Mouse (Mus musculus): Measurements from ENCODE around the gene Ice2. TPM values are rescaled to one million over a fixed set of nuclear protein-coding genes. Genes with fewer than 3 reads are reported as not detected.

Ice2 gene
- polyA plus RNA-seq (2015; fragmentation: Nextera tagmentation; extraction: Ambion mirVana): 20.2 and 22.4 TPM in 2 replicates

DNA sequence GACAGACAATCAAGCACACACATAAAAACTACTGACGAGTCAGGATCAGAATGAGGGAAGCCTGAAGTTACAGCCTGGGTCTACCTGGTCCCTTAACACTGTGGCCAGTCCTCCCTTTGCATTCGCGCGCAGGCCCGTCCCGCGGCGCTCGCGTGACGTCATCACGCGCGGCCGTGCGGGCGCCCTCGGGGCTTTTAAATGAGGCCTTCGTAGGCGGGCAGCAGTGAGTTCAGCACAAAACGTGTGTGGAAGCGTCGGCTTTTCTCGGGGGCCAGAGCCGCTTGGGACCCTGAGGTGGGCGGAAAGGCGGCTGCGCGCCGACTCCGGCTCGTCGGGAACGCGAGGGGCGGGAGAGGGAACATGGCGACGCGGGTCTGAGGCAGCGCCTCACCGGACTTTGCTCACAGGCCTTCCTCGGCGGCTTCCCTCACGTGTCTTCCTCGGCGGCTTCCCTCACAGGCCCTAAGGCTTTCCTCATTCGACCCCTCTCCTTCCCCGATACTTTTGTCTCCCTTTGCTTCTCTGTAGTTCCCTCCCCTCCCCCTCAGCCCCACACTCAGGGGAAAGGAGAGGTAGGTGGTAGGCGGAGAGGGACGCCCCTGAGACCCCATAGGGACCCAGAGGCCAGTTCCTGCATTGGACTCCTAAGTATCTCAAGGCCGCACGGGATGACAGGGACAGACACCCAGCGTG lies at the start of gene Ice2:
Gene Ice2, plus strand, starts transcription at position 147 of the 693 bp plus-strand sequence.
- H3K9me3 ChIP-seq: no peaks in the 10 kb centered on the region
- peak within 1 kb of the TSS; percentile 88 for H3K4me2 ChIP-seq
- ATAC-seq (ENCODE audit: insufficient number of reproducible peaks, insufficient read depth, low FRiP score, low TSS enrichment, low read depth): peak; percentile 71; the same call in 1 of the 2 replicates
- H3K4me3 ChIP-seq: peak within 1 kb of the TSS; percentile 73
- H3K9ac ChIP-seq: peak within 1 kb of the TSS; percentile 93
- peaks cover 10% of the 10 kb centered on the region for H3K4me1 ChIP-seq
- H3K36me3 ChIP-seq: peaks cover 5% of the 10 kb centered on the region
- H3K27ac ChIP-seq: peak within 1 kb of the TSS; percentile 96
- under 1% methylated on average over 53 of the region's 53 CpGs for WGBS
- no peaks in the 10 kb centered on the region for H3K27me3 ChIP-seq

DNA sequence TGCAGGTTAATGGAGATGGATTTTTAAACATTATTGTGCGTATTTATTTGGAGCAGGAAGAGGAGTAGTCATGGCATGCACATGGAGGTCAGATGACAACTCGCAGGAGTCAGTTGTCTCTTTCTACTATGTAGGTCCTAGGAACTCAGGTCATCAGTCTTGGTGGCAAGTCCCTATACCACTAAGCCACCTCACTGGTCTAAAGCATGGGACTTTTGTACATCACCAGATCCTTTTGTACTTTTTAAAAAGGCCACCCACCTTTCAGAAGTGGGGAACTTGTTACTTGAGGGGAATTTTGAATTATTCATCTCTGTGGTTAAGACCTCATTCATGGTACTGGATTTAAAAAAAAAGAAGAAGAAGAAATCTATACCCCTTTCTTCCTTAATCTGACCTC lies 48.2 kb upstream of the Ice2 start:
- no peaks in the 10 kb centered on the region for H3K9me3 ChIP-seq
- no peak overlapping the region for H3K9ac ChIP-seq
- H3K27ac ChIP-seq: no peak overlapping the region
- H3K36me3 ChIP-seq: no peaks in the 10 kb centered on the region
- no peak for ATAC-seq (ENCODE audit: insufficient number of reproducible peaks, insufficient read depth, low FRiP score, low TSS enrichment, low read depth)
- H3K4me3 ChIP-seq: no peak overlapping the region
- H3K4me1 ChIP-seq: peaks cover 15% of the 10 kb centered on the region; the same call in 1 of the 2 replicates
- H3K4me2 ChIP-seq: no peak overlapping the region
- H3K27me3 ChIP-seq: no peaks in the 10 kb centered on the region
- WGBS: 74% methylated on average over 2 of the region's 2 CpGs

DNA sequence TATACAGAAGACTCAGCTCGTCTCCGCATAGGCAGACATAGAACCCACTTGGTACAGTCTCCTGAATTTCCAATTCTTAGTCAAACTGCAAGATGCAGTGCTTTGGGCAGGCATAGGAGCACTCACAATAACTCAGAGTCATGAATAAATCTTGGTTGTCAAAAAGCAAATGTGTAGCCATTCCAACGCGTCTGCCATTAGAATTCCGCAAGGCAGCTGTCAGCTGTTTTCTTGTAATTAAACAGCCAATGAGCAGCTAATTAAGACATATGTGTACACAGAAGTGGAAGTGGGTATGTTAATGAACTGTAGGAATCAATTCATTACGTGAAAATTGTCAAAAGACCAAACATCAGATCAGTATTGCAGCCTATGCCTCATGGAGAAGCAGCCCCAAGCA lies 43.5 kb upstream of the Ice2 start:
- Histone ChIP-seq H3K27me3 (no peaks in the 10 kb centered on the region), H3K36me3 (no peaks in the 10 kb centered on the region), H3K9ac (no peak overlapping the region), H3K4me3 (no peak overlapping the region), H3K4me2 (no peak overlapping the region), H3K9me3 (no peaks in the 10 kb centered on the region), H3K27ac (no peak overlapping the region), H3K4me1 (peaks cover 11% of the 10 kb centered on the region)
- no peak for ATAC-seq (ENCODE audit: insufficient number of reproducible peaks, insufficient read depth, low FRiP score, low TSS enrichment, low read depth)
- 89% methylated on average over 6 of the region's 6 CpGs for whole genome bisulfite sequencing

DNA sequence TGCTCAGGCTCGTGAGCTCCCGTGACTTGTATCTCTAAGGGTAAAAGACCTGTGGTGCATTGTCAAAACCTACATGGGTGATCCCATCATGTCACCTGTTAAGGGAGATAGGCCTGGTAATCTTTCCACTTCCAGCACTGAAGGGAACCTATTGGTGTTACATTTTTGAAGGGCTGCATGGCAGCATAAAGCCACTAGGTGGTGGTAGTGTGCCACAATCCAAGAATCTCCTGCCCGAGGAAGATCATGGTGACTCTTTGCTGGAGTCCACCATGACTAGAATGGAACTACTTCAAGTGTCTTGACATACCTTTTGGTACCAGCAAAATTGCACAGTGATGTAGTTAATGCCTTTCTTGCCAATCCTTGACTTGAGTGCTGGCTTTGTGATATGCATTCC lies 39.9 kb upstream of the Ice2 start:
- Histone ChIP-seq H3K4me3 (no peak overlapping the region), H3K36me3 (0 out of 2 replicates have a peak, but pooled peaks cover 4% of the 10 kb centered on the region), H3K27me3 (no peaks in the 10 kb centered on the region), H3K4me2 (no peak overlapping the region), H3K9me3 (no peaks in the 10 kb centered on the region), H3K27ac (no peak overlapping the region), H3K4me1 (peaks cover 11% of the 10 kb centered on the region), H3K9ac (no peak overlapping the region)
- ATAC-seq (ENCODE audit: insufficient number of reproducible peaks, insufficient read depth, low FRiP score, low TSS enrichment, low read depth): no peak
- WGBS: 36% methylated on average over 3 of the region's 3 CpGs

DNA sequence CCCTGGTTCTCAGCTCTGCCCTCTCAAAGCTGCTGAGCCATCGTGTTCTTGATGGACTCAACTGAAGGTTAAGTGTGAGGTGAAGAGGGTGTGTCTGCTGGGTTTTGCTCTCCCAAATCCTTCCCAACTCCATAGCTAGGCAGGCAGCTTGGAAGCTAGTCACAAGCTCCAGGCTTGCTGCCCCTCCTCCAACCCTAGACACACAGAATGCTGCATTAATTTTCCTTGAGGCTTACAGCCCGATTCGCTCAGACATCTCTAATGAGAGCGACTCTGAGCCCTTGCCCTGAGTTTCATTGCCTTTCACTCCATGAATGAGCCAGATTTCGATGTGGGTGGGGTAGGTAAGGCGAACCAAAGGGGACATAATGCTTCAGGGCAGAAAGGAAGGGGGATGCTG lies 38.9 kb upstream of the Ice2 start:
- Histone ChIP-seq H3K4me1 (peaks cover 11% of the 10 kb centered on the region), H3K4me2 (no peak overlapping the region), H3K4me3 (no peak overlapping the region), H3K9me3 (no peaks in the 10 kb centered on the region), H3K36me3 (peaks cover 5% of the 10 kb centered on the region; the same call in 1 of the 2 replicates), H3K27ac (no peak overlapping the region), H3K27me3 (no peaks in the 10 kb centered on the region), H3K9ac (no peak overlapping the region)
- no peak for ATAC-seq (ENCODE audit: insufficient number of reproducible peaks, insufficient read depth, low FRiP score, low TSS enrichment, low read depth)
- WGBS: 48% methylated on average over 6 of the region's 6 CpGs

DNA sequence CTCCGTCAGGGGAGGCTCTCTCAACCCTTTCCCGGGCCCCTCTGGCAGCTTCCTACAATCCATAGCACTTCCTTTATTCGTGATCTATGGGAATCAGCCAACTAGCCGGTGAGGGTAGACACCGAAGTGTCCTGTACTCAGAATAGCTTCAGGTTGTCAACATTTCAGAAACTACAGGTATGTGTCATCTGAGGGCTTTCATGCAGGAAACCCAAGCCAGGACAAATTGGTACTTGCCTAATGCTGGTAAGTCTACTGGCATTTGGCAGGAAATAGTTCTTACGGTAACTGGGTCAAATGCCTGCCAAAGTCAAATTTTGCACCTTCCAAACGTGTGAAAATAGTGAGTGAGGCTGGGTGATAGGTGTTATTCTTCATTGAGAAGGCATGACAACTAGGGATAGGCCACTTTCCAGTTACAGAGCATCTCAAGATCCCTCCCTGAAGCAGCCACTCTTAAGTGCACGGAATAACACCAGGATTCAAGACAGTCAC lies 35.7 kb upstream of the Ice2 start:
- H3K27me3 ChIP-seq: no peaks in the 10 kb centered on the region
- ATAC-seq (ENCODE audit: insufficient number of reproducible peaks, insufficient read depth, low FRiP score, low TSS enrichment, low read depth): no peak
- H3K9me3 ChIP-seq: no peaks in the 10 kb centered on the region
- H3K4me1 ChIP-seq: peaks cover 23% of the 10 kb centered on the region
- H3K9ac ChIP-seq: no peak overlapping the region
- 83% methylated on average over 8 of the region's 8 CpGs for WGBS
- no peak overlapping the region for H3K27ac ChIP-seq
- no peak overlapping the region for H3K4me3 ChIP-seq
- H3K4me2 ChIP-seq: no peak overlapping the region
- peaks cover 16% of the 10 kb centered on the region for H3K36me3 ChIP-seq

DNA sequence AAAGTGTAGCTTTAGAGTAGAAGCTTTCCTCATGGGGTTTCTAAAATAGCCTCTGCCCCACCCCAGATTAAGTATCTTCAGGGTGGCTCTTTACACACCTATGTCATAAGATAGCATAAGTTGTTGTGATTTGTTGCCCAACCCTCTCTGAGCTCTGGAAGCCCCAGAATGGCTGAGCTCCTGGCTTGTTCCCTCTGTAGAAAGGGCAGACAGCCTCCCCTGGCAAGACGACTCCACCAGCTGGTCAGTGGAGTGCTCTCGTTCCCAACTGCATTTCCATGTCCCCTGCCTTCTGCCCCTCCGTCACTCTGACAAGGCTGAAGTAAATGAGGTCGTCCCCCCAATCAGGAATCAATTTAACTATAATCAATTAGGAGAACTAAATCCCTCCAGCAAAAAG lies 34.9 kb upstream of the Ice2 start:
- no peak overlapping the region for H3K27ac ChIP-seq
- H3K9ac ChIP-seq: no peak overlapping the region
- no peak for ATAC-seq (ENCODE audit: insufficient number of reproducible peaks, insufficient read depth, low FRiP score, low TSS enrichment, low read depth)
- no peaks in the 10 kb centered on the region for H3K9me3 ChIP-seq
- H3K27me3 ChIP-seq: no peaks in the 10 kb centered on the region
- WGBS: 33% methylated on average over 4 of the region's 4 CpGs
- no peak overlapping the region for H3K4me3 ChIP-seq
- peaks cover 24% of the 10 kb centered on the region for H3K4me1 ChIP-seq
- peaks cover 16% of the 10 kb centered on the region for H3K36me3 ChIP-seq
- H3K4me2 ChIP-seq: no peak overlapping the region

DNA sequence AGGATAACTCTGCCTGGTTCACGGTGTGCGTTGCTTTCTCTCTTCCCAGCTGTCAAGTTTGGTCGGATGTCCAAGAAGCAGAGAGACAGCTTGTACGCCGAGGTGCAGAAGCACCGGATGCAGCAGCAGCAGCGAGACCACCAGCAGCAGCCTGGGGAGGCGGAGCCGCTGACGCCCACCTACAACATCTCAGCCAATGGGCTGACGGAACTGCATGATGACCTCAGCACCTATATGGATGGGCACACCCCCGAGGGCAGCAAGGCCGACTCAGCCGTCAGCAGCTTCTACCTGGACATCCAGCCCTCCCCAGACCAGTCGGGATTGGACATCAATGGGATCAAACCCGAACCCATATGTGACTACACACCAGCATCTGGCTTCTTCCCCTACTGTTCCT lies 33.6 kb upstream of the Ice2 start:
- Histone ChIP-seq H3K27me3 (no peaks in the 10 kb centered on the region), H3K4me3 (no peak overlapping the region), H3K9me3 (no peaks in the 10 kb centered on the region), H3K4me2 (0 out of 2 replicates have a peak overlapping the region, but pooled peaks have one; percentile 7), H3K27ac (no peak overlapping the region), H3K36me3 (peaks cover 22% of the 10 kb centered on the region), H3K4me1 (peaks cover 12% of the 10 kb centered on the region; the same call in 1 of the 2 replicates), H3K9ac (no peak overlapping the region)
- WGBS: 48% methylated on average over 16 of the region's 16 CpGs
- no peak for ATAC-seq (ENCODE audit: insufficient number of reproducible peaks, insufficient read depth, low FRiP score, low TSS enrichment, low read depth)

DNA sequence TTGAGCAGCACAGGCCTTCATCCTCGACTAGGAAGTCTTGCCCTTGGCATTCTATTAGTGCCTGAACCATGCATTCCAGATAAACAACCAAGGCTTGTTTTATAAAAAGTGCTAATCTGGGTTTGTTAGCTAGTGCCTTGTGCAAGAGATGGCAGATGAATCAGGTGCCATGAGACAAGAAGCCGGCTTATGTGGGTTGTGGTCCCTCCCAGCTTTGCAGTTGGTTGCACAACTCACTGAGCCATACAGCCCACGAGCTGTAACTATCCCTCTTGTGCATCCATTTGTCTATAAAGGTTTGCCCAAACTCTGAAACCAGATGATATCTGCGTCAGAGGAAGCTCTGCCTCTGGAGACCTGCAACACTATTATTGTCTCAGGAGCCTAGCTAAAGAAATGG lies 30.7 kb upstream of the Ice2 start:
- no peak for ATAC-seq (ENCODE audit: insufficient number of reproducible peaks, insufficient read depth, low FRiP score, low TSS enrichment, low read depth)
- no peaks in the 10 kb centered on the region for H3K27me3 ChIP-seq
- H3K36me3 ChIP-seq: peaks cover 30% of the 10 kb centered on the region
- H3K4me1 ChIP-seq: peaks cover 20% of the 10 kb centered on the region
- H3K9ac ChIP-seq: 0 out of 2 replicates have a peak overlapping the region, but pooled peaks have one; percentile 7
- H3K27ac ChIP-seq: no peak overlapping the region
- H3K9me3 ChIP-seq: no peaks in the 10 kb centered on the region
- no peak overlapping the region for H3K4me3 ChIP-seq
- H3K4me2 ChIP-seq: no peak overlapping the region
- WGBS: 68% methylated on average over 4 of the region's 4 CpGs

DNA sequence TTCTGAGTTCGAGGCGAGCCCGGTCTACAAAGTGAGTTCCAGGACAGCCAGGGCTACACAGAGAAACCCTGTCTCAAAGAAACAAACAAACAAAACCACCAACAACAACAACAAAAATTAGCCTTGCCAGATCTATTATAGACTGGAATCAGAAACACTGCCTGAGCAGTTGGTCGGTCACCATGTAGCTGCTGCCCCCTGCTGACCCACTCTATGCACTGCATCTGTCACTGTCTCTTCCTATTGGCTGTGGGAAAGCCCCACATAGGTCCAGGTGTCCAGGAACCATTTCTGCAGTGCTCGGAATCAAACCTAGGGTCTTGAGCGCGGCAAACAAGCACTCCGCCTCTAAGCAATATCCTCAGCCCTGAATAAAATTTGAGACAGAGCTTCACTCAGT lies 29.6 kb upstream of the Ice2 start:
- Histone ChIP-seq H3K27me3 (no peaks in the 10 kb centered on the region), H3K4me1 (peaks cover 20% of the 10 kb centered on the region), H3K9me3 (no peaks in the 10 kb centered on the region), H3K9ac (no peak overlapping the region), H3K4me3 (no peak overlapping the region), H3K4me2 (no peak overlapping the region), H3K36me3 (peaks cover 34% of the 10 kb centered on the region), H3K27ac (no peak overlapping the region)
- ATAC-seq (ENCODE audit: insufficient number of reproducible peaks, insufficient read depth, low FRiP score, low TSS enrichment, low read depth): no peak
- 68% methylated on average over 8 of the region's 8 CpGs for WGBS

DNA sequence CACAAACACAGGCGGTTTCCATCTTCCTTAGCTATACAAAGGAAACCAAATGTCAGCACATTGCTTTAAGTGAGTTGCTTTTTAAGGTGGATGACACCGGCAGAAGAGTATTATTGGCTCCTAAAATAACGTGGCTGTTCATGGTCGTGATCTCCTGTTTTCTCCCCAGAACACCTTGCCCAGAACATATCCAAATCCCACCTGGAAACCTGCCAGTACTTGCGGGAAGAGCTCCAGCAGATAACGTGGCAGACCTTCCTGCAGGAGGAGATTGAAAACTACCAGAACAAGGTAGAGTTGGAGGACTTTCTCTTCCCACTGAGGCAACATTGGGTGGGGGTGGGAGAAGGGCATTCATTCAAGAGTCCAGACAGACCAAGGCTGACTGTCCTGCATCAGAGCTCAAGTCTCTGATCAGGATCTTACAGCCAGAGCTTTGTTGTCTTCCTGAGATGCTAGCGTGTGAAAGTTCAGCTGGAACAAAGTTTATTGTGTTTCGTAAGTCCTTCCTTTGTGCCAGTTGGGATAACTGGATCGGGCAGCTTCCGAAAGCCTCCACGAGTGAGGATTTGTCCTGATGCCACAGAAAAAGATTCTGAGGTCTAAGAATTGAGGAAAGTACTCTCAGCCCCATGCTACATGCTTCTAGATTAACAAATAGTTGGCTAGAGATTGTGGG lies 26.5 kb upstream of the Ice2 start:
- H3K9ac ChIP-seq: no peak overlapping the region
- no peak overlapping the region for H3K27ac ChIP-seq
- no peaks in the 10 kb centered on the region for H3K9me3 ChIP-seq
- no peak overlapping the region for H3K4me2 ChIP-seq
- peaks cover 52% of the 10 kb centered on the region for H3K36me3 ChIP-seq
- WGBS: 70% methylated on average over 11 of the region's 11 CpGs
- H3K27me3 ChIP-seq: no peaks in the 10 kb centered on the region
- peaks cover 17% of the 10 kb centered on the region for H3K4me1 ChIP-seq
- no peak for ATAC-seq (ENCODE audit: insufficient number of reproducible peaks, insufficient read depth, low FRiP score, low TSS enrichment, low read depth)
- no peak overlapping the region for H3K4me3 ChIP-seq

DNA sequence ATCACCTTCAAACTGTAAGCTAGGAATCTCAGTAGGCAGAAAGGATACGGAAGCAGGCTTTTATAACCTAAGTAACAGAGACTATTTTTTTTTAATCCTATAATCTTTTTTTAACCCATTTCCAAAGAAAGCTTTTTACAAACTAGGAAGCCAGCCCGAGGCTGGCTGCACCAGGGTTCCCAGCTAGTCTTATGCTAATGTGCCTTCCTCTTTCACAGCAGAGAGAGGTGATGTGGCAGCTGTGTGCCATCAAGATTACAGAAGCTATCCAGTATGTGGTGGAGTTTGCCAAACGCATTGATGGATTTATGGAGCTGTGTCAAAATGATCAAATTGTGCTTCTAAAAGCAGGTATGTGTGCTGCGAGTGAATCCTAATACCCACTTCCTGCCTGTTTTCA lies 24.8 kb upstream of the Ice2 start:
- Histone ChIP-seq H3K27ac (no peak overlapping the region), H3K9ac (no peak overlapping the region), H3K4me1 (peaks cover 8% of the 10 kb centered on the region; the same call in 1 of the 2 replicates), H3K36me3 (peaks cover 61% of the 10 kb centered on the region), H3K27me3 (no peaks in the 10 kb centered on the region), H3K4me3 (no peak overlapping the region), H3K9me3 (no peaks in the 10 kb centered on the region), H3K4me2 (no peak overlapping the region)
- WGBS: 55% methylated on average over 4 of the region's 4 CpGs
- no peak for ATAC-seq (ENCODE audit: insufficient number of reproducible peaks, insufficient read depth, low FRiP score, low TSS enrichment, low read depth)
